Mouse (Mus musculus) embryonic facial prominence, embryonic 14.5 days (tissue): ENCODE measurements around the gene Olfr18. TPM values are rescaled to one million over a fixed set of nuclear protein-coding genes. Genes with fewer than 3 reads are reported as not detected.
"Not testable (repeated sequence)": the region's sequence is repeated elsewhere in the genome, so short reads cannot be mapped to it uniquely, and the experiment has no call there.

Experiments
- ATAC-seq: fragments of 200-750 bp; cut with Nextera tagmentation; 2 replicates; pipeline ENCODE4 v1.8.0; 2017; ENCODE audit warnings: low read depth, moderate number of reproducible peaks, moderate TSS enrichment
- DNase-seq: peaks from one replicate; pipeline ENCODE4 v3.0.0-alpha.2; 2015; ENCODE audit warnings: low spot score
- H3K27ac ChIP-seq: fragments of 300-500 bp; sonication (generic); replicated peaks from 2 replicates; pipeline ENCODE4 v1.5.1; 2014; ENCODE audit warnings: low read depth, mild to moderate bottlenecking, low read length, moderate library complexity
- H3K27me3 ChIP-seq: fragments of 300-500 bp; sonication (generic); replicated peaks from 2 replicates; pipeline ENCODE4 v1.6.1; 2014; ENCODE audit warnings: low read length; ENCODE audit not compliant: control insufficient read depth, insufficient read depth
- H3K36me3 ChIP-seq: fragments of 300-500 bp; sonication (generic); 2 replicates; pipeline ENCODE4 v1.6.1; 2014; ENCODE audit warnings: low read length, mixed read lengths; ENCODE audit not compliant: control insufficient read depth, insufficient read depth
- H3K4me1 ChIP-seq: fragments of 300-500 bp; sonication (generic); 2 replicates; pipeline ENCODE4 v1.6.1; 2014; ENCODE audit warnings: antibody characterized with exemption, low read length; ENCODE audit not compliant: control insufficient read depth, insufficient read depth
- H3K4me2 ChIP-seq: fragments of 300-500 bp; sonication (generic); 2 replicates; pipeline ENCODE4 v1.6.1; 2014; ENCODE audit warnings: low read depth, mild to moderate bottlenecking, low read length, moderate library complexity, mixed read lengths
- H3K4me3 ChIP-seq: fragments of 300-500 bp; sonication (generic); 2 replicates; pipeline ENCODE4 v1.5.1; 2014; ENCODE audit warnings: low read depth, mild to moderate bottlenecking, low read length
- H3K9ac ChIP-seq: fragments of 300-500 bp; sonication (generic); 2 replicates; pipeline ENCODE4 v1.6.1; 2014; ENCODE audit warnings: low read depth, mild to moderate bottlenecking, low read length, moderate library complexity, mixed read lengths
- H3K9me3 ChIP-seq: fragments of 300-500 bp; sonication (generic); 2 replicates; pipeline ENCODE4 v1.6.1; 2016; ENCODE audit warnings: low read length; ENCODE audit not compliant: control insufficient read depth
- WGBS: fragments of 180-500 bp; shearing (Covaris S2); extraction: QIAGEN DNeasy Blood & Tissue Kit; methylation state at CpG from one replicate; pipeline ENCODE4 v1.1.7; 2014; 5-methylcytosine and 5-hydroxymethylcytosine counted together
- polyA plus RNA-seq: library from polyadenylated mRNA; unstranded; fragments of >200 nt; fragmentation: Nextera tagmentation; extraction: Ambion mirVana; gene quantifications from 2 replicates; pipeline ENCODE4 v1.2.1, GENCODE M21; 2014

The Olfr18 gene
- polyA plus RNA-seq, 1 experiment from 2014 or later: not detected

GRCm38 (mm10) chr9:20295562-20295961 lies 40.3 kb downstream of the Olfr18 start:
- 69% methylated on average over 5 of the region's 5 CpGs for WGBS
- H3K4me1 ChIP-seq, H3K9ac ChIP-seq, H3K36me3 ChIP-seq, H3K9me3 ChIP-seq, H3K4me2 ChIP-seq, H3K27me3 ChIP-seq, H3K4me3 ChIP-seq, ATAC-seq, H3K27ac ChIP-seq, DNase-seq: not testable (repeated sequence)

DNA sequence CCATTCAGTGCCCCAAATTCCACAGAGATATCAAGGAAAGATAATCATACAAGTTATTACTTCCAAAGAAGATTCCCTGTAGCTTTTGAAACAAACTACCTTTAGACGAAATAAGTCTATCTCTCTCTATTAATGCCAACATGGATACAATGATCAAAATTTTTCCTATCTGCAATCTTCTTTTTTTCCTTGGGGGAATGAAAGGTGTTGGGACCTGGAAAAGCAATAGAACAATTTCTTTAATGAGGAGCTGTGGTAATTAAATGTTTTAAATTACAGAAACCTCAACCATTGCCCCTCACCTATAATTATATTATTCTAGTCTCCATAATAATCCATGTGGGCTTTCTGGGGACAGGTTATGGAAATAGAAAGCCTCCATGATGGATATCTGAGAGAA lies 53.8 kb downstream of the Olfr18 start, which contains the start of gene Olfr39:
Gene Olfr39, plus strand, starts transcription at position 301 of the 400 bp plus-strand sequence.
- H3K27me3 ChIP-seq: no peaks in the 10 kb centered on the region
- peaks cover 3% of the 10 kb centered on the region; the same call in 1 of the 2 replicates for H3K9me3 ChIP-seq
- no peak within 1 kb of the TSS for H3K27ac ChIP-seq
- no peak for DNase-seq
- no peak within 1 kb of the TSS for H3K4me2 ChIP-seq
- 75% methylated on average over 1 of the region's 1 CpGs for WGBS
- H3K4me3 ChIP-seq: no peak within 1 kb of the TSS
- H3K9ac ChIP-seq: no peak within 1 kb of the TSS
- no peak for ATAC-seq
- no peaks in the 10 kb centered on the region for H3K36me3 ChIP-seq
- no peaks in the 10 kb centered on the region for H3K4me1 ChIP-seq

Other genes starting within 250 kb of the Olfr18 start
- 0.06 TPM in 1 of 2 replicates, not detected in the other for gene Olfr868, start 237.5 kb downstream of the Olfr18 start, polyA plus RNA-seq
- not detected in 2 replicates for gene Olfr869, start 207.1 kb downstream of the Olfr18 start, polyA plus RNA-seq
- not detected in 2 replicates for gene Olfr870, start 162.0 kb downstream of the Olfr18 start, polyA plus RNA-seq
- not detected in 2 replicates for gene Olfr871, start 123.9 kb downstream of the Olfr18 start, polyA plus RNA-seq
- not detected in 2 replicates for gene Olfr872, start 99.0 kb downstream of the Olfr18 start, polyA plus RNA-seq
- gene Olfr39, start 53.7 kb downstream of the Olfr18 start, polyA plus RNA-seq: not detected in 2 replicates
- not detected in 2 replicates for gene Olfr873, start 37.6 kb downstream of the Olfr18 start, polyA plus RNA-seq
- gene Zfp560, start 49.1 kb upstream of the Olfr18 start, polyA plus RNA-seq: 32.7 and 40.1 TPM in 2 replicates
- 19.6 and 26.1 TPM in 2 replicates for gene Zfp26, start 124.1 kb upstream of the Olfr18 start, polyA plus RNA-seq
- gene Zfp426, start 156.7 kb upstream of the Olfr18 start, polyA plus RNA-seq: 25.6 and 26.1 TPM in 2 replicates
- 80.9 and 90.5 TPM in 2 replicates for gene Zfp266, start 185.3 kb upstream of the Olfr18 start, polyA plus RNA-seq
- 12.0 and 14.5 TPM in 2 replicates for gene Zfp846, start 245.2 kb upstream of the Olfr18 start, polyA plus RNA-seq